Mouse (Mus musculus): ENCODE results near the gene Kmo.

Gene Kmo

GRCm38 (mm10) chr1:175637677-175638076, 17.5 kb downstream of the Kmo start:
- no peak for DNase-seq

- DNase-seq: no peak
Measured at GRCm38 (mm10) chr1:175639072-175639471, 18.9 kb downstream of the Kmo start.

- DNase-seq: no peak
Measured at GRCm38 (mm10) chr1:175640435-175641150, 20.4 kb downstream of the Kmo start.

GRCm38 (mm10) chr1:175643496-175644265, 23.5 kb downstream of the Kmo start:
- no peak for DNase-seq

GRCm38 (mm10) chr1:175646952-175647351, 26.8 kb downstream of the Kmo start:
- no peak for DNase-seq

- DNase-seq: no peak
Measured at GRCm38 (mm10) chr1:175648615-175649014, 28.4 kb downstream of the Kmo start.

GRCm38 (mm10) chr1:175659900-175660299, 39.7 kb downstream of the Kmo start:
- no peak for DNase-seq

GRCm38 (mm10) chr1:175668666-175669405, 48.7 kb downstream of the Kmo start:
- DNase-seq: no peak

GRCm38 (mm10) chr1:175669456-175669855, 49.3 kb downstream of the Kmo start:
- no peak for DNase-seq

- no peak for DNase-seq
Measured at GRCm38 (mm10) chr1:175670042-175670441, 49.9 kb downstream of the Kmo start.

GRCm38 (mm10) chr1:175671626-175672025, 51.4 kb downstream of the Kmo start:
- DNase-seq: no peak

GRCm38 (mm10) chr1:175673563-175674325, 53.6 kb downstream of the Kmo start:
- no peak for DNase-seq

- no peak for DNase-seq
Measured at GRCm38 (mm10) chr1:175675116-175675515, 54.9 kb downstream of the Kmo start.

GRCm38 (mm10) chr1:175677459-175677858, 57.3 kb downstream of the Kmo start:
- DNase-seq: no peak

- no peak for DNase-seq
Measured at GRCm38 (mm10) chr1:175680995-175681394, 60.8 kb downstream of the Kmo start.

- peak; percentile 10 for DNase-seq
Measured at GRCm38 (mm10) chr1:175691686-175692245, 71.6 kb downstream of the Kmo start.

- peak; percentile 99 for DNase-seq
Measured at GRCm38 (mm10) chr1:175692246-175692996, 72.2 kb downstream of the Kmo start, which contains the start of the genes Opn3 and Chml. TSS of gene Opn3 (minus strand) at chr1:175692776. TSS of gene Chml (minus strand) at chr1:175692901.

GRCm38 (mm10) chr1:175692997-175693361, 72.8 kb downstream of the Kmo start:
- DNase-seq: no peak

GRCm38 (mm10) chr1:175693429-175693960, 73.3 kb downstream of the Kmo start:
- no peak for DNase-seq

GRCm38 (mm10) chr1:175698293-175698692, 78.1 kb downstream of the Kmo start, which contains the start of gene Wdr64:
TSS of gene Wdr64 (plus strand) at chr1:175698593.
- no peak for DNase-seq

- DNase-seq: no peak
Measured at GRCm38 (mm10) chr1:175699375-175699774, 79.2 kb downstream of the Kmo start.

All from lung, postnatal 14 days (tissue).